Mouse (Mus musculus) gastrocnemius, adult 2 months (tissue): ENCODE measurements at regions not wholly inside any gene's neighbourhood (a gene's known extent, or its start where the extent isn't known, plus 50 kb on each side); places are given as distances from the start of the nearest gene placed in this dataset.
A peak's percentile ranks its signal among the peaks of the same experiment; 100 is the strongest.

Experiments used
- DNase-seq: peaks from one replicate; pipeline ENCODE4 v3.0.0; 2022
- H3K27ac ChIP-seq: fragments of 200-600 bp; 2 replicates; pipeline ENCODE4 v1.8.1; 2022; ENCODE audit warnings: mild to moderate bottlenecking
- H3K4me3 ChIP-seq: fragments of 200-600 bp; 2 replicates; pipeline ENCODE4 v1.8.1; 2022; ENCODE audit warnings: mild to moderate bottlenecking, moderate library complexity
- CTCF ChIP-seq: fragments of 200-600 bp; IDR thresholded peaks from 2 replicates; pipeline ENCODE4 v1.8.1; 2022; ENCODE audit warnings: antibody characterized with exemption, mild to moderate bottlenecking, moderate library complexity
- intact Hi-C: fragments of 180-260 bp; cut with DNase I; formaldehyde crosslinking; loops from one replicate; pipeline ENCODE4 v1.15.1; 2025

- Histone ChIP-seq H3K4me3 (no peak overlapping the region), H3K27ac (no peak overlapping the region)
- intact Hi-C loops, result no loop called here
- TF ChIP-seq CTCF, result no peak
- DNase-seq, result no peak
Observed at GRCm38 (mm10) chr3:61582927-61583326, 217.2 kb upstream of the B430305J03Rik start.

GRCm38 (mm10) chr3:61580252-61580651, 214.5 kb upstream of the B430305J03Rik start:
- intact Hi-C loops, result no loop called here
- H3K27ac ChIP-seq, result no peak overlapping the region
- no peak overlapping the region for H3K4me3 ChIP-seq
- TF ChIP-seq CTCF, result no peak
- no peak for DNase-seq

- intact Hi-C loops, result no loop called here
- no peak overlapping the region for H3K4me3 ChIP-seq
- no peak for TF ChIP-seq CTCF
- no peak for DNase-seq
- H3K27ac ChIP-seq, result no peak overlapping the region
Observed at GRCm38 (mm10) chr3:61537113-61537512, 171.4 kb upstream of the B430305J03Rik start.

GRCm38 (mm10) chr3:61535751-61536150, 170.0 kb upstream of the B430305J03Rik start:
- Histone ChIP-seq H3K27ac (no peak overlapping the region), H3K4me3 (no peak overlapping the region)
- TF ChIP-seq CTCF, result no peak
- DNase-seq, result no peak
- intact Hi-C loops, result no loop called here

GRCm38 (mm10) chr3:61503178-61503577, 137.4 kb upstream of the B430305J03Rik start:
- no peak for TF ChIP-seq CTCF
- DNase-seq, result no peak
- intact Hi-C loops, result no loop called here
- no peak overlapping the region for H3K4me3 ChIP-seq
- H3K27ac ChIP-seq, result no peak overlapping the region

- no peak for TF ChIP-seq CTCF
- DNase-seq, result no peak
- intact Hi-C loops, result no loop called here
- Histone ChIP-seq H3K4me3 (no peak overlapping the region), H3K27ac (no peak overlapping the region)
Observed at GRCm38 (mm10) chr3:61494835-61495234, 129.1 kb upstream of the B430305J03Rik start.

GRCm38 (mm10) chr3:61486808-61487389, 121.1 kb upstream of the B430305J03Rik start:
- TF ChIP-seq CTCF, result no peak
- no peak overlapping the region for H3K27ac ChIP-seq
- intact Hi-C loops, result no loop called here
- H3K4me3 ChIP-seq, result no peak overlapping the region
- no peak for DNase-seq

GRCm38 (mm10) chr3:61478861-61479584, 113.3 kb upstream of the B430305J03Rik start:
- H3K4me3 ChIP-seq, result no peak overlapping the region
- intact Hi-C loops, result no loop called here
- no peak overlapping the region for H3K27ac ChIP-seq
- no peak for TF ChIP-seq CTCF
- DNase-seq, result no peak

GRCm38 (mm10) chr3:61475018-61475417, 109.3 kb upstream of the B430305J03Rik start:
- no peak for TF ChIP-seq CTCF
- Histone ChIP-seq H3K27ac (no peak overlapping the region), H3K4me3 (no peak overlapping the region)
- DNase-seq, result no peak
- intact Hi-C loops, result no loop called here

- intact Hi-C loops, result no loop called here
- no peak overlapping the region for H3K27ac ChIP-seq
- TF ChIP-seq CTCF, result peak; percentile 40
- H3K4me3 ChIP-seq, result no peak overlapping the region
- no peak for DNase-seq
Observed at GRCm38 (mm10) chr3:61467158-61467557, 101.4 kb upstream of the B430305J03Rik start.

- intact Hi-C loops, result no loop called here
- DNase-seq, result no peak
- H3K4me3 ChIP-seq, result no peak overlapping the region
Observed at GRCm38 (mm10) chr3:61466641-61467040, 100.9 kb upstream of the B430305J03Rik start.

GRCm38 (mm10) chr3:61460076-61460475, 94.3 kb upstream of the B430305J03Rik start:
- no peak for DNase-seq
- intact Hi-C loops, result no loop called here
- no peak for TF ChIP-seq CTCF
- Histone ChIP-seq H3K4me3 (no peak overlapping the region), H3K27ac (no peak overlapping the region)

More at GRCm38 (mm10) chr3:61466641-61467040, 100.9 kb upstream of the B430305J03Rik start:
- H3K27ac ChIP-seq, result no peak overlapping the region
- no peak for TF ChIP-seq CTCF

- no peak for DNase-seq
- intact Hi-C loops, result no loop called here
- no peak for TF ChIP-seq CTCF
- Histone ChIP-seq H3K27ac (no peak overlapping the region), H3K4me3 (no peak overlapping the region)
Observed at GRCm38 (mm10) chr3:61456598-61456997, 90.8 kb upstream of the B430305J03Rik start.
